Mouse (Mus musculus): ENCODE measurements at regions not wholly inside any gene's neighbourhood (a gene's known extent, or its start where the extent isn't known, plus 50 kb on each side); places are given as distances from the start of the nearest gene placed in this dataset.

- WGBS = 89% methylated on average over 8 of the region's 8 CpGs
- Histone ChIP-seq H3K9me3 (no peaks in the 10 kb centered on the region), H3K27ac (no peak overlapping the region), H3K4me3 (no peak overlapping the region), H3K36me3 (no peaks in the 10 kb centered on the region), H3K4me1 (no peaks in the 10 kb centered on the region), H3K27me3 (ENCODE audit: insufficient read depth, poor library complexity, severe bottlenecking) (no peaks in the 10 kb centered on the region)
- no peak for DNase-seq (ENCODE audit: low spot score)
These were observed 216.4 kb downstream of the Emp1 start for GRCm38 (mm10) chr6:135578728-135579127.

- H3K4me1 ChIP-seq = no peaks in the 10 kb centered on the region
These were observed 220.2 kb downstream of the Emp1 start for GRCm38 (mm10) chr6:135582567-135582966.

GRCm38 (mm10) chr6:135584782-135585181, 222.4 kb downstream of the Emp1 start:
- 84% methylated on average over 2 of the region's 2 CpGs for WGBS
- Histone ChIP-seq H3K4me1 (no peaks in the 10 kb centered on the region), H3K9me3 (no peaks in the 10 kb centered on the region), H3K27ac (no peak overlapping the region), H3K4me3 (no peak overlapping the region), H3K36me3 (no peaks in the 10 kb centered on the region), H3K27me3 (ENCODE audit: insufficient read depth, poor library complexity, severe bottlenecking) (no peaks in the 10 kb centered on the region)
- no peak for DNase-seq (ENCODE audit: low spot score)

More at GRCm38 (mm10) chr6:135582567-135582966, 220.2 kb downstream of the Emp1 start:
- Histone ChIP-seq H3K27me3 (ENCODE audit: insufficient read depth, poor library complexity, severe bottlenecking) (no peaks in the 10 kb centered on the region), H3K27ac (no peak overlapping the region), H3K9me3 (no peaks in the 10 kb centered on the region), H3K36me3 (no peaks in the 10 kb centered on the region), H3K4me3 (no peak overlapping the region)
- 55% methylated on average over 2 of the region's 2 CpGs for WGBS
- no peak for DNase-seq (ENCODE audit: low spot score)

GRCm38 (mm10) chr6:135590084-135590483, 227.7 kb downstream of the Emp1 start:
- no peak overlapping the region for H3K4me3 ChIP-seq
- no peak for DNase-seq (ENCODE audit: low spot score)
- no peaks in the 10 kb centered on the region for H3K9me3 ChIP-seq
- no peaks in the 10 kb centered on the region for H3K27me3 ChIP-seq (ENCODE audit: insufficient read depth, poor library complexity, severe bottlenecking)
- no peaks in the 10 kb centered on the region for H3K36me3 ChIP-seq
- no peak overlapping the region for H3K27ac ChIP-seq
- H3K4me1 ChIP-seq = no peaks in the 10 kb centered on the region

GRCm38 (mm10) chr6:135591085-135591484, 228.7 kb downstream of the Emp1 start:
- no peaks in the 10 kb centered on the region for H3K9me3 ChIP-seq
- no peak overlapping the region for H3K27ac ChIP-seq
- 81% methylated on average over 9 of the region's 9 CpGs for WGBS
- H3K4me1 ChIP-seq = no peaks in the 10 kb centered on the region
- no peaks in the 10 kb centered on the region for H3K36me3 ChIP-seq
- no peaks in the 10 kb centered on the region for H3K27me3 ChIP-seq (ENCODE audit: insufficient read depth, poor library complexity, severe bottlenecking)
- DNase-seq (ENCODE audit: low spot score) = no peak
- H3K4me3 ChIP-seq = no peak overlapping the region

- Histone ChIP-seq H3K4me3 (no peak overlapping the region), H3K36me3 (no peaks in the 10 kb centered on the region), H3K27me3 (ENCODE audit: insufficient read depth, poor library complexity, severe bottlenecking) (no peaks in the 10 kb centered on the region), H3K4me1 (no peaks in the 10 kb centered on the region), H3K9me3 (no peaks in the 10 kb centered on the region), H3K27ac (no peak overlapping the region)
- WGBS = 91% methylated on average over 4 of the region's 4 CpGs
- no peak for DNase-seq (ENCODE audit: low spot score)
These were observed 234.0 kb downstream of the Emp1 start for GRCm38 (mm10) chr6:135596358-135596757.

GRCm38 (mm10) chr6:135610504-135611096, 248.3 kb downstream of the Emp1 start:
- Histone ChIP-seq H3K4me1 (peaks cover 5% of the 10 kb centered on the region; the same call in 1 of the 2 replicates), H3K36me3 (no peaks in the 10 kb centered on the region), H3K9me3 (no peaks in the 10 kb centered on the region), H3K4me3 (no peak overlapping the region), H3K27me3 (ENCODE audit: insufficient read depth, poor library complexity, severe bottlenecking) (no peaks in the 10 kb centered on the region), H3K27ac (no peak overlapping the region)
- 78% methylated on average over 3 of the region's 3 CpGs for WGBS
- DNase-seq (ENCODE audit: low spot score) = no peak

- no peaks in the 10 kb centered on the region for H3K36me3 ChIP-seq
- H3K9me3 ChIP-seq = no peaks in the 10 kb centered on the region
- no peak for DNase-seq (ENCODE audit: low spot score)
- H3K27ac ChIP-seq = no peak overlapping the region
- 49% methylated on average over 4 of the region's 4 CpGs for WGBS
- H3K4me3 ChIP-seq = no peak overlapping the region
- 0 out of 2 replicates have a peak, but pooled peaks cover 4% of the 10 kb centered on the region for H3K4me1 ChIP-seq
- H3K27me3 ChIP-seq (ENCODE audit: insufficient read depth, poor library complexity, severe bottlenecking) = no peaks in the 10 kb centered on the region
These were observed 265.6 kb downstream of the Emp1 start for GRCm38 (mm10) chr6:135627928-135628327.

GRCm38 (mm10) chr6:135629236-135629635, 266.9 kb downstream of the Emp1 start:
- Histone ChIP-seq H3K4me3 (no peak overlapping the region), H3K27ac (no peak overlapping the region), H3K36me3 (no peaks in the 10 kb centered on the region), H3K4me1 (0 out of 2 replicates have a peak, but pooled peaks cover 4% of the 10 kb centered on the region), H3K9me3 (no peaks in the 10 kb centered on the region), H3K27me3 (ENCODE audit: insufficient read depth, poor library complexity, severe bottlenecking) (no peaks in the 10 kb centered on the region)
- no peak for DNase-seq (ENCODE audit: low spot score)
- 81% methylated on average over 3 of the region's 3 CpGs for WGBS

GRCm38 (mm10) chr6:135632671-135633070, 270.3 kb downstream of the Emp1 start:
- no peaks in the 10 kb centered on the region for H3K27me3 ChIP-seq (ENCODE audit: insufficient read depth, poor library complexity, severe bottlenecking)
- H3K4me3 ChIP-seq = no peak overlapping the region
- no peaks in the 10 kb centered on the region for H3K36me3 ChIP-seq
- no peak overlapping the region for H3K27ac ChIP-seq
- H3K4me1 ChIP-seq = peaks cover 6% of the 10 kb centered on the region; the same call in 1 of the 2 replicates
- no peaks in the 10 kb centered on the region for H3K9me3 ChIP-seq
- DNase-seq (ENCODE audit: low spot score) = no peak
- WGBS = 81% methylated on average over 5 of the region's 5 CpGs

GRCm38 (mm10) chr6:135636648-135637047, 274.3 kb downstream of the Emp1 start:
- Histone ChIP-seq H3K36me3 (no peaks in the 10 kb centered on the region), H3K27me3 (ENCODE audit: insufficient read depth, poor library complexity, severe bottlenecking) (no peaks in the 10 kb centered on the region), H3K4me1 (peaks cover 3% of the 10 kb centered on the region; the same call in 1 of the 2 replicates), H3K9me3 (no peaks in the 10 kb centered on the region), H3K4me3 (no peak overlapping the region), H3K27ac (no peak overlapping the region)
- WGBS = 82% methylated on average over 8 of the region's 8 CpGs
- DNase-seq (ENCODE audit: low spot score) = no peak

- H3K27me3 ChIP-seq (ENCODE audit: insufficient read depth, poor library complexity, severe bottlenecking) = no peaks in the 10 kb centered on the region
- WGBS = 78% methylated on average over 5 of the region's 5 CpGs
- no peaks in the 10 kb centered on the region for H3K4me1 ChIP-seq
- H3K9me3 ChIP-seq = no peaks in the 10 kb centered on the region
- no peaks in the 10 kb centered on the region for H3K36me3 ChIP-seq
- DNase-seq (ENCODE audit: low spot score) = no peak
- no peak overlapping the region for H3K4me3 ChIP-seq
- no peak overlapping the region for H3K27ac ChIP-seq
These were observed 280.4 kb downstream of the Emp1 start for GRCm38 (mm10) chr6:135642711-135643110.

- DNase-seq (ENCODE audit: low spot score) = no peak
- no peaks in the 10 kb centered on the region for H3K36me3 ChIP-seq
These were observed 283.8 kb downstream of the Emp1 start for GRCm38 (mm10) chr6:135646177-135646576.

GRCm38 (mm10) chr6:135653002-135653401, 290.7 kb downstream of the Emp1 start:
- 0 out of 2 replicates have a peak, but pooled peaks cover 5% of the 10 kb centered on the region for H3K27me3 ChIP-seq (ENCODE audit: insufficient read depth, poor library complexity, severe bottlenecking)
- DNase-seq (ENCODE audit: low spot score) = no peak
- H3K27ac ChIP-seq = no peak overlapping the region
- H3K4me1 ChIP-seq = no peaks in the 10 kb centered on the region
- no peak overlapping the region for H3K4me3 ChIP-seq
- no peaks in the 10 kb centered on the region for H3K9me3 ChIP-seq
- WGBS = 67% methylated on average over 3 of the region's 3 CpGs
- H3K36me3 ChIP-seq = no peaks in the 10 kb centered on the region

More at GRCm38 (mm10) chr6:135646177-135646576, 283.8 kb downstream of the Emp1 start:
- 61% methylated on average over 1 of the region's 1 CpGs for WGBS
- Histone ChIP-seq H3K27me3 (ENCODE audit: insufficient read depth, poor library complexity, severe bottlenecking) (no peaks in the 10 kb centered on the region), H3K4me1 (no peaks in the 10 kb centered on the region), H3K27ac (no peak overlapping the region), H3K9me3 (no peaks in the 10 kb centered on the region), H3K4me3 (no peak overlapping the region)
